Mouse (Mus musculus) heart, adult 2 months (tissue): ENCODE results near the gene Col3a1. TPM values are rescaled to one million over a fixed set of nuclear protein-coding genes. Genes with fewer than 3 reads are reported as not detected.

Experiments
- DNase-seq, 2 experiments: peaks; one replicate each; pipeline ENCODE4 v3.0.0; 2021
- H3K27ac ChIP-seq: fragments of 200-600 bp; 2 replicates; pipeline ENCODE4 v1.8.1; 2022
- H3K27me3 ChIP-seq: fragments of 200-500 bp; 2 replicates; pipeline ENCODE4 v1.6.1; 2012; ENCODE audit warnings: mild to moderate bottlenecking, low read length, inconsistent platforms, mixed read lengths; ENCODE audit not compliant: control insufficient read depth, insufficient read depth
- H3K36me3 ChIP-seq: fragments of 200-500 bp; 2 replicates; pipeline ENCODE4 v1.6.1; 2012; ENCODE audit warnings: low read length, inconsistent platforms; ENCODE audit not compliant: control insufficient read depth, insufficient read depth
- H3K4me1 ChIP-seq: fragments of 200-500 bp; 2 replicates; pipeline ENCODE4 v1.6.1; 2011; ENCODE audit warnings: low read length; ENCODE audit not compliant: control insufficient read depth, insufficient read depth
- H3K4me3 ChIP-seq: fragments of 200-600 bp; 2 replicates; pipeline ENCODE4 v1.8.1; 2022
- H3K79me2 ChIP-seq: fragments of 200-500 bp; replicated peaks from 2 replicates; pipeline ENCODE4 v1.6.1; 2012; ENCODE audit warnings: mild to moderate bottlenecking, inconsistent platforms, low read length, moderate library complexity, mixed read lengths; ENCODE audit not compliant: control insufficient read depth, insufficient read depth
- H3K9ac ChIP-seq: fragments of 200-500 bp; 2 replicates; pipeline ENCODE4 v1.6.1; 2012; ENCODE audit warnings: low read depth, mild to moderate bottlenecking, control low read depth, inconsistent platforms, low read length, mixed read lengths
- CTCF ChIP-seq: fragments of 200-600 bp; IDR thresholded peaks from 2 replicates; pipeline ENCODE4 v1.8.1; 2022; ENCODE audit warnings: antibody characterized with exemption, mild to moderate bottlenecking, moderate library complexity
- EP300 ChIP-seq: fragments of 200-500 bp; IDR thresholded peaks from 2 replicates; pipeline ENCODE4 v1.6.1; 2011; ENCODE audit warnings: low read depth, low read length, control low read depth; ENCODE audit not compliant: insufficient read depth
- POLR2A ChIP-seq: fragments of 200-500 bp; IDR thresholded peaks from 2 replicates; pipeline ENCODE4 v1.6.1; 2011; ENCODE audit warnings: mild to moderate bottlenecking, low read depth, low read length, control low read depth; ENCODE audit not compliant: insufficient read depth
- WGBS: fragments of 180-500 bp; shearing (Covaris S2); methylation state at CpG from one replicate; pipeline ENCODE4 v1.1.7; 2018; 5-methylcytosine and 5-hydroxymethylcytosine counted together
- intact Hi-C: fragments of 180-260 bp; cut with DNase I; formaldehyde crosslinking; loops from one replicate; pipeline ENCODE4 v1.15.1; 2025
- microRNA-seq, 2 experiments: library from miRNA; unstranded; fragments of <30 nt; microRNA quantifications; one replicate each; pipeline ENCODE4 v1.2.0; 2021
- polyA plus RNA-seq: library from polyadenylated mRNA; depleted of rRNA; stranded (reverse); fragments of >200 nt; gene quantifications from 2 replicates; pipeline ENCODE4 v1.2.3, GENCODE M21; 2012; rRNA removed
- total RNA-seq, 2 experiments: library from RNA; stranded (reverse); gene quantifications; 2 replicates each; pipeline ENCODE4 v1.2.3; 2021

Col3a1 gene
- total and polyA plus RNA-seq, 3 experiments, result 77.8 to 183 (median 78.8) TPM

GRCm38 (mm10) chr1:45359673-45360072, 48.3 kb downstream of the Col3a1 start:
- no peak overlapping the region for H3K27ac ChIP-seq
- H3K9ac ChIP-seq, result no peak overlapping the region
- no peaks in the 10 kb centered on the region for H3K79me2 ChIP-seq
- DNase-seq, result no peak
- no peak overlapping the region for H3K4me3 ChIP-seq
- no peaks in the 10 kb centered on the region for H3K27me3 ChIP-seq
- no peaks in the 10 kb centered on the region for H3K36me3 ChIP-seq
- intact Hi-C loops, result loop anchor here (10.0 kb wide), 1 partner anchor 265 kb away; no protein-coding TSS in a partner anchor
- no peaks in the 10 kb centered on the region; the same call in 1 of the 2 replicates for H3K4me1 ChIP-seq
- 93% methylated on average over 2 of the region's 2 CpGs for WGBS
- no peak for TF ChIP-seq EP300

GRCm38 (mm10) chr1:45363274-45363673, 51.9 kb downstream of the Col3a1 start:
- TF ChIP-seq EP300, result no peak
- no peak for TF ChIP-seq CTCF
- no peak for TF ChIP-seq POLR2A
- Histone ChIP-seq H3K27me3 (no peaks in the 10 kb centered on the region), H3K4me1 (no peaks in the 10 kb centered on the region), H3K36me3 (no peaks in the 10 kb centered on the region), H3K27ac (no peak overlapping the region), H3K4me3 (no peak overlapping the region), H3K79me2 (no peaks in the 10 kb centered on the region), H3K9ac (no peak overlapping the region)
- no peak for DNase-seq
- 88% methylated on average over 2 of the region's 2 CpGs for WGBS
- intact Hi-C loops, result no loop called here

GRCm38 (mm10) chr1:45365427-45365826, 54.1 kb downstream of the Col3a1 start:
- intact Hi-C loops, result no loop called here
- H3K9ac ChIP-seq, result no peak overlapping the region
- H3K36me3 ChIP-seq, result no peaks in the 10 kb centered on the region
- no peaks in the 10 kb centered on the region for H3K79me2 ChIP-seq
- no peak overlapping the region for H3K27ac ChIP-seq
- no peaks in the 10 kb centered on the region for H3K27me3 ChIP-seq
- DNase-seq, result no peak
- WGBS, result 68% methylated on average over 1 of the region's 1 CpGs
- TF ChIP-seq POLR2A (no peak), EP300 (no peak), CTCF (no peak)
- H3K4me1 ChIP-seq, result no peaks in the 10 kb centered on the region
- no peak overlapping the region for H3K4me3 ChIP-seq

- DNase-seq, result no peak
- Histone ChIP-seq H3K9ac (no peak overlapping the region), H3K79me2 (no peaks in the 10 kb centered on the region), H3K4me1 (no peaks in the 10 kb centered on the region), H3K27me3 (no peaks in the 10 kb centered on the region), H3K27ac (no peak overlapping the region), H3K4me3 (no peak overlapping the region), H3K36me3 (no peaks in the 10 kb centered on the region)
- intact Hi-C loops, result no loop called here
- TF ChIP-seq CTCF (no peak), EP300 (no peak), POLR2A (no peak)
- 71% methylated on average over 7 of the region's 7 CpGs for WGBS
Observed at GRCm38 (mm10) chr1:45379992-45380690, 68.8 kb downstream of the Col3a1 start.

GRCm38 (mm10) chr1:45381866-45382265, 70.5 kb downstream of the Col3a1 start:
- 53% methylated on average over 2 of the region's 2 CpGs for WGBS
- H3K27ac ChIP-seq, result no peak overlapping the region
- H3K27me3 ChIP-seq, result no peaks in the 10 kb centered on the region
- H3K9ac ChIP-seq, result no peak overlapping the region
- H3K4me3 ChIP-seq, result no peak overlapping the region
- no peaks in the 10 kb centered on the region for H3K36me3 ChIP-seq
- no peaks in the 10 kb centered on the region for H3K79me2 ChIP-seq
- DNase-seq, result peak in 1 of 2 experiments; percentile 34
- H3K4me1 ChIP-seq, result no peaks in the 10 kb centered on the region
- intact Hi-C loops, result no loop called here
- TF ChIP-seq EP300, result no peak
- TF ChIP-seq CTCF, result no peak
- TF ChIP-seq POLR2A, result no peak

Small RNAs within 50 kb of the gene (microRNA-seq; reads per million reads assigned to microRNA genes)
- gene Gm47302, result 0 to 0.56 reads per million in 2 experiments

Other genes with a start within 250 kb of the Col3a1 start
- 10 to 100 TPM; 10.9 to 15.8 TPM for gene Col5a2, start 191.7 kb downstream of the Col3a1 start, total RNA-seq
- gene Col5a2, start 191.7 kb downstream of the Col3a1 start, polyA plus RNA-seq, result 8.0 and 13.3 TPM in 2 replicates